Mouse (Mus musculus) adrenal gland, adult 10 weeks (tissue): ENCODE results near the gene Tent2. TPM values are rescaled to one million over a fixed set of nuclear protein-coding genes. Genes with fewer than 3 reads are reported as not detected.

Experiments
- polyA plus RNA-seq: library from polyadenylated mRNA; stranded (reverse); fragments of 350-450 nt; fragmentation: Illumina TruSeq; extraction: RNeasy Lipid Tissue Mini Kit (QIAGEN cat#74804); gene quantifications from one replicate; pipeline ENCODE4 v1.2.3, GENCODE M21; 2014; ENCODE audit warnings: low read depth, low replicate concordance

The Tent2 gene
- 80.0 TPM for polyA plus RNA-seq

DNA sequence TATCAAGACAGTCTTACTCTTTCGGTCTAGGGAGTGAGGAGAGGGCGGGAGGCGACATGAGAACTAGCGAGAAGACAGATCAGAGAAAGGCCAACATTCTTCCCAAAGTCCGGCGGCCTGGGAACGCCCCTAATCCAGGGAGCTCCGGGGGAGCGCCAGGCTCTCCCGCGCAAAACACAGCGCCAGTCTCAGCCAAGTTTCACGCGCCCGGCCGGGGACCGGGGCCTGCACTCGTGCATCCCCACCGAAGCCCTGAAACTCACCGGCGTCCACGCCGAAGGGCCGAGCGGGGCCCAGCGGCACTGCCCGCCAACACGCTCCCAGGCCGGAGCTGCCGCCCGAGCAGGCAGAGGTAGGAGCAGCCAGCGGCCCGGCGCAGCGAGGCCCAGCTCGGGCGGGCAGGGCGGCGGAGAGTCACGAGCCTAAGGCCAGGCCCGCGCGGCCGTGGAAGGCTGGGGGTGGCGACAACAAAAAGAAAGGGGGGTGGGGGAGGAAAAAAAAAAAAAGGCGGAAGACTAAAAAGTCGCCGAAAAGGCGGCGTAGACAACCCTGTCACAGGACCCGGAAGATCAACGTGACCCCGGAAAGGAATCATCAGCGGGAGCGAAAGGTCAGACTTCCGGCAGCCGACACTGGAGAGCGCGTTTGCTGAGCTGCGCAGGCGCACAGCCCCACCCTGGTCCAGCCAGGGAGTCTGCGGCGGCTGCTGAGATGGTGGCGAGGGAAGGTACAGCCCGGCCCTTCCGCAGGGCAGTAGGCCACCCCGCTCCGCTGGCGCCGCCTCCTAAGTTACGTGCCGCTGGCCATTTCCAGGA, at the start of gene Tent2:
Tent2 (minus strand) TSS at position 555 of the 815 bp plus-strand sequence.

GRCm38 (mm10) chr13:93144336-93145167, 47.6 kb downstream of the Tent2 start, which contains the start of gene Cmya5:
Gene Cmya5 (minus strand): TSS chr13:93144724.

Other genes with a start within 250 kb of the Tent2 start
- gene Cmya5, start 47.7 kb downstream of the Tent2 start, polyA plus RNA-seq: 4.7 TPM
- 55.9 TPM for gene Homer1, start 107.2 kb upstream of the Tent2 start, polyA plus RNA-seq